Mouse (Mus musculus) bone marrow, adult 2 months (tissue): ENCODE measurements around the gene Mast4.

Experiments
- CTCF ChIP-seq: fragments of 200-500 bp; IDR thresholded peaks from 2 replicates; pipeline ENCODE4 v1.5.1; 2011; ENCODE audit warnings: low read length, control low read depth; ENCODE audit not compliant: control insufficient read depth, insufficient read depth
- POLR2A ChIP-seq: fragments of 200-500 bp; IDR thresholded peaks from 2 replicates; pipeline ENCODE4 v1.6.1; 2011; ENCODE audit warnings: low read depth, mild to moderate bottlenecking, control low read depth, low read length, borderline replicate concordance; ENCODE audit not compliant: control insufficient read depth

GRCm38 (mm10) chr13:103262707-103263106 is 71.6 kb downstream of the Mast4 start:
- no peak for TF ChIP-seq POLR2A
- TF ChIP-seq CTCF, result no peak
